Mouse (Mus musculus): Measurements from ENCODE around the gene Rps6kb2. TPM values are rescaled to one million over a fixed set of nuclear protein-coding genes. Genes with fewer than 3 reads are reported as not detected.
A peak's percentile ranks its signal among the peaks of the same experiment; 100 is the strongest.

Gene Rps6kb2
- polyA plus RNA-seq, 1 experiment from 2014 or later, result 58.8 TPM

- 92% methylated on average over 12 of the region's 12 CpGs for WGBS
- no peak for DNase-seq (ENCODE audit: low spot score)
- H3K36me3 ChIP-seq, result peaks cover 83% of the 10 kb centered on the region
Measured at GRCm38 (mm10) chr19:4156771-4157170, 6.4 kb downstream of the Rps6kb2 start.

GRCm38 (mm10) chr19:4156073-4156579 lies 7.0 kb downstream of the Rps6kb2 start:
- peak overlapping the region; percentile 3; the same call in 1 of the 2 replicates for H3K27ac ChIP-seq (replicated peaks)
- no peak overlapping the region for H3K4me3 ChIP-seq
- WGBS, result 68% methylated on average over 20 of the region's 20 CpGs

More at GRCm38 (mm10) chr19:4156771-4157170, 6.4 kb downstream of the Rps6kb2 start:
- Histone ChIP-seq H3K9me3 (replicated peaks) (no peaks in the 10 kb centered on the region), H3K27ac (replicated peaks) (no peak overlapping the region), H3K27me3 (ENCODE audit: low read depth, poor library complexity, severe bottlenecking) (no peaks in the 10 kb centered on the region), H3K4me1 (peaks cover 11% of the 10 kb centered on the region), H3K4me3 (no peak overlapping the region)

GRCm38 (mm10) chr19:4155223-4156072 lies 7.7 kb downstream of the Rps6kb2 start:
- Histone ChIP-seq H3K27me3 (ENCODE audit: low read depth, poor library complexity, severe bottlenecking) (no peaks in the 10 kb centered on the region), H3K4me1 (peaks cover 14% of the 10 kb centered on the region), H3K9me3 (replicated peaks) (no peaks in the 10 kb centered on the region), H3K4me3 (no peak overlapping the region), H3K36me3 (peaks cover 85% of the 10 kb centered on the region), H3K27ac (replicated peaks) (peak overlapping the region; percentile 3; the same call in 1 of the 2 replicates)
- WGBS, result 80% methylated on average over 6 of the region's 6 CpGs
- no peak for DNase-seq (ENCODE audit: low spot score)

More at GRCm38 (mm10) chr19:4156073-4156579, 7.0 kb downstream of the Rps6kb2 start:
- Histone ChIP-seq H3K4me1 (peaks cover 11% of the 10 kb centered on the region), H3K9me3 (replicated peaks) (no peaks in the 10 kb centered on the region), H3K36me3 (peaks cover 85% of the 10 kb centered on the region), H3K27me3 (ENCODE audit: low read depth, poor library complexity, severe bottlenecking) (no peaks in the 10 kb centered on the region)
- DNase-seq (ENCODE audit: low spot score), result no peak

GRCm38 (mm10) chr19:4154437-4155222 lies 8.5 kb downstream of the Rps6kb2 start:
- Histone ChIP-seq H3K36me3 (peaks cover 87% of the 10 kb centered on the region), H3K27me3 (ENCODE audit: low read depth, poor library complexity, severe bottlenecking) (no peaks in the 10 kb centered on the region), H3K4me1 (peaks cover 20% of the 10 kb centered on the region), H3K9me3 (replicated peaks) (no peaks in the 10 kb centered on the region), H3K4me3 (no peak overlapping the region), H3K27ac (replicated peaks) (no peak overlapping the region; the same call in 1 of the 2 replicates)
- DNase-seq (ENCODE audit: low spot score), result no peak
- WGBS, result 83% methylated on average over 13 of the region's 13 CpGs

- no peak for DNase-seq (ENCODE audit: low spot score)
- Histone ChIP-seq H3K4me3 (no peak within 1 kb of the TSS), H3K27ac (replicated peaks) (no peak within 1 kb of the TSS; the same call in 1 of the 2 replicates), H3K36me3 (peaks cover 73% of the 10 kb centered on the region), H3K27me3 (ENCODE audit: low read depth, poor library complexity, severe bottlenecking) (no peaks in the 10 kb centered on the region), H3K4me1 (peaks cover 31% of the 10 kb centered on the region), H3K9me3 (replicated peaks) (no peaks in the 10 kb centered on the region)
- WGBS, result 75% methylated on average over 11 of the region's 11 CpGs
Measured at GRCm38 (mm10) chr19:4153232-4153654, 9.9 kb downstream of the Rps6kb2 start, which contains the start of gene Ptprcap. Gene Ptprcap, plus strand, starts transcription at chr19:4153604.

DNA sequence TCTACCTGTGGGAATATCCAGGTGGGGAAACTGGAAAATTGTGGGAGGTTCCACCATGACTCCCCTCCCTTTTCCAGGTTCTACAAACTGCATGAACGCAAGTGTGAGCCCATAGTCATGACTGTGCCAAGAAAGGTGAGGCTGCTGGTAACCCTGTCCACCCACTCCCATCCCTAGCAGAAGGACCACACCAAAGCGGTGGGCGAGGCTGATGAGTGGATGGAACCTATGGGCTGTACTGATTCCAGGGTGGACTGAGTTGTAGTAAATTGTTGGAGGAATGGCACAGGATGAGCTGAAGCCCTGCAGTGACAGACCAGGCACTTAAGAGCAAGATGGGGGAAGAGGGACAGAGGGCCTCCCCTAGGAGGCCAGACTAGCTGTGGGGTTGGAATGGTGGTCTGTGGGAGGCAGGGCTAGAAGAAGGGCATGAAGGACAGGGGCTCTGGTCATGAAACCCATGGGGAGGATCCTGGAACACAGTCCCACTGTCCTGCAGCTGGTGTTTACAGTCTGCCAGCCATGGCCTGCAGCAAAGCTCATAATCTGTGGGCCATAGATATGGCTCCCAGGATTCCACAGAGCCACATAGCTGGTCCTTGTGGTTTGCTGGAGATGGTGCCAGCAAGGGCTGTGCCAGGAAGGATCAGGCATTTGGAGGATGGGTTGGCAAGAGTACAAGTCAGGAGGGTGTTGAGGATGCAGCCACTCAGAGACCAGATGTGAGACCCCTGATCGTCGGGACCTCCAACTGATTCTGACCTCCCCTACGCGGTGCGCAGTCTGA lies 10.5 kb downstream of the Rps6kb2 start:
- Histone ChIP-seq H3K4me3 (no peak overlapping the region), H3K9me3 (replicated peaks) (no peaks in the 10 kb centered on the region), H3K27ac (replicated peaks) (no peak overlapping the region), H3K4me1 (peaks cover 37% of the 10 kb centered on the region), H3K27me3 (ENCODE audit: low read depth, poor library complexity, severe bottlenecking) (no peaks in the 10 kb centered on the region), H3K36me3 (peaks cover 67% of the 10 kb centered on the region)
- 86% methylated on average over 8 of the region's 8 CpGs for WGBS
- no peak for DNase-seq (ENCODE audit: low spot score)

DNA sequence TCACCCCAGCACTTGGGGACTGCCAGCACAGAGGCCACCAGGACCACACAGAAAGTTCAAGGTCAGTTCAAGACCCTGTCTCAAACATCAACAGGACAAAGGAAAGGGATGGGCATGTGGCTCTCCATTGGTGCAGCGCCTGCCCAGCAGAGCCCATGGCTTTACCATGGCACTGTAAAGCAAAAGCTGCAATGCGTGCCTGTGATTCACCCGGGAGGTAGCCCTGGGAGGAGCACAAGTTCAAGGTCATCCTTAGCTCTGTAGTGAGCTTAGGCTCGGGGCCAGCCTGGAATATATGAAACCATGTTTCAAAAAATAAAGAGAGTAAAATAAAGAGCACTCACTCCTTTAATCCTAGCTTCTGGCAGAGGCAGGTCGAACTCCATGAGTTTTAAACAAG lies 11.3 kb downstream of the Rps6kb2 start:
- WGBS, result 87% methylated on average over 5 of the region's 5 CpGs
- Histone ChIP-seq H3K36me3 (peaks cover 59% of the 10 kb centered on the region), H3K27ac (replicated peaks) (no peak overlapping the region), H3K9me3 (replicated peaks) (no peaks in the 10 kb centered on the region), H3K4me3 (no peak overlapping the region), H3K27me3 (ENCODE audit: low read depth, poor library complexity, severe bottlenecking) (no peaks in the 10 kb centered on the region), H3K4me1 (peaks cover 42% of the 10 kb centered on the region)
- no peak for DNase-seq (ENCODE audit: low spot score)

DNA sequence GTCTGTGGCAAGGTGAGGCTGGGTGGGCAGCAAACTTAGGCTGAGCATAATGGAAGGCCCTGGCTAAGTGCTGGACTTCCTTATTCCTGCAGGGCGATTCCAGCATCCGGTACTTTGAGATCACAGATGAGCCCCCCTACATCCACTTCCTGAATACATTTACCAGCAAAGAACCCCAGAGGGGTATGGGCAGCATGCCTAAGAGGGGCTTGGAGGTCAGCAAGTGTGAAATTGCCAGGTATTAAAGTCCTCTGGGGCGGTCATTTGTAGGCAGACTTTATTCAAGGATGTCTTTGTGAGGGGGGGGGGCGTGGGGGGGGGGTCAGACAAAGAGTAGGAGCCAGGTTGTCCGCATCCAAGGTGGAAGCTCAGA lies 11.7 kb downstream of the Rps6kb2 start:
- no peak for DNase-seq (ENCODE audit: low spot score)
- Histone ChIP-seq H3K27me3 (ENCODE audit: low read depth, poor library complexity, severe bottlenecking) (no peaks in the 10 kb centered on the region), H3K9me3 (replicated peaks) (no peaks in the 10 kb centered on the region), H3K4me3 (no peak overlapping the region), H3K4me1 (peaks cover 42% of the 10 kb centered on the region), H3K36me3 (peaks cover 55% of the 10 kb centered on the region), H3K27ac (replicated peaks) (no peak overlapping the region)
- WGBS, result 79% methylated on average over 5 of the region's 5 CpGs

GRCm38 (mm10) chr19:4150567-4151487 lies 12.3 kb downstream of the Rps6kb2 start:
- Histone ChIP-seq H3K27me3 (ENCODE audit: low read depth, poor library complexity, severe bottlenecking) (no peaks in the 10 kb centered on the region), H3K36me3 (peaks cover 49% of the 10 kb centered on the region), H3K27ac (replicated peaks) (no peak overlapping the region), H3K9me3 (replicated peaks) (peaks cover 4% of the 10 kb centered on the region; the same call in 1 of the 2 replicates), H3K4me1 (peaks cover 36% of the 10 kb centered on the region), H3K4me3 (peak overlapping the region; percentile 14; the same call in 1 of the 2 replicates)
- DNase-seq (ENCODE audit: low spot score), result no peak
- WGBS, result 89% methylated on average over 22 of the region's 22 CpGs

GRCm38 (mm10) chr19:4149764-4150461 lies 13.2 kb downstream of the Rps6kb2 start:
- H3K9me3 ChIP-seq (replicated peaks), result peaks cover 6% of the 10 kb centered on the region; the same call in 1 of the 2 replicates
- no peaks in the 10 kb centered on the region for H3K27me3 ChIP-seq (ENCODE audit: low read depth, poor library complexity, severe bottlenecking)
- H3K36me3 ChIP-seq, result peaks cover 44% of the 10 kb centered on the region
- no peak for DNase-seq (ENCODE audit: low spot score)
- H3K4me3 ChIP-seq, result peak overlapping the region; percentile 84
- no peak overlapping the region for H3K27ac ChIP-seq (replicated peaks)
- H3K4me1 ChIP-seq, result peaks cover 33% of the 10 kb centered on the region
- WGBS, result 90% methylated on average over 17 of the region's 17 CpGs

DNA sequence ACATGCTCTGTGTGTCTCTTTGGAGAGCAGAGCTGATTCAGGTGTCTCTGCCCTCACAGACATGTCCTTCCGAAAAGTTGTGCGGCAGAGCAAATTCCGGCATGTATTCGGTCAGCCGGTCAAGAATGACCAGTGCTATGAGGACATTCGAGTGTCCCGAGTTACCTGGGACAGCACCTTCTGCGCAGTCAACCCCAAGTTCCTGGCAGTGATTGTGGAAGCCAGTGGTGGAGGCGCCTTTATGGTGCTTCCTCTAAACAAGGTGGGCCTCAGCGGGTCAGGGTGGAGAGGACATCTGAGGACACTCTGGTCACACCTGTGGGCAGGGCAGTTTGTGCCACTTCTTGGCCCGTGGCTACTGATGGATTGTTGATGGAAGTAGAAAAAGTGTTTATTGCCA lies 13.9 kb downstream of the Rps6kb2 start:
- Histone ChIP-seq H3K4me1 (peaks cover 31% of the 10 kb centered on the region), H3K4me3 (peak overlapping the region; percentile 84), H3K27ac (replicated peaks) (peak overlapping the region; percentile 87), H3K9me3 (replicated peaks) (peaks cover 6% of the 10 kb centered on the region; the same call in 1 of the 2 replicates), H3K36me3 (peaks cover 44% of the 10 kb centered on the region), H3K27me3 (ENCODE audit: low read depth, poor library complexity, severe bottlenecking) (no peaks in the 10 kb centered on the region)
- 91% methylated on average over 11 of the region's 11 CpGs for WGBS
- DNase-seq (ENCODE audit: low spot score), result no peak

Measured in midbrain, embryonic 10.5 days (tissue).